Mouse (Mus musculus) erythroblast, embryonic 14.5 days (primary cell): ENCODE results near the gene Zfpm1.

Experiments
- GATA1 ChIP-seq: IDR thresholded peaks from 2 replicates; pipeline ENCODE4 v1.6.1; 2012; ENCODE audit warnings: low read length, inconsistent platforms, mixed read lengths
- TAL1 ChIP-seq: IDR thresholded peaks from 3 replicates; pipeline ENCODE4 v1.6.1; 2012; ENCODE audit warnings: low read length, inconsistent platforms, mixed read lengths

DNA sequence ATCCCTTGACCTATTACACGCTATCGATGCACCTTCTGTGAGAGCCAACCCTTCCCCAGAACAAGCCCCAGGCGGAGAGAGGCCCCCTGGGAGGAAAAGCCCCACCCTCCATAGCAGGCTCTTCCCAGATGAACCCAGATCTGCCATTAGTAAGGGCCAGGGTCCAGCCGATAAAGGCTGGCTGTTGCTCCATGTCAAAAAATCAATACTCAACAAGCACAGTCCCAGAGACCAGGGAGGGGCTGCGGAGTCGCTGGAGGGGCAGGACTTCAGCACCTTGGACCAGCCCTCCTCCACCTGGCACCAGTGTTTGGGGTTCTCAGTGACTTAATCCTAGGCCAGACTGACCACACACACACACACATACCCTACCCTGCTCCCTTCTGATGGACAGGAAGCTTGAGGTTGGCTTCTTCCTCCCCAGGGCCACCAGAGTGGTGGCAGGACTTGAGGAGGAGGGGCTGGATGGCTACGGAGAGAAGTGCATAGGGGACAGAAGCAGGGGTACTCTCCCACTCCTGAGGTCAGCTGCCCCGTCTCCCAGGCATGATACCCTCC is 36.1 kb downstream of the Zfpm1 start:
- TF ChIP-seq GATA1 (no peak), TAL1 (no peak)
